Mouse (Mus musculus) kidney, embryonic 14.5 days (tissue): ENCODE data around the gene Rala. TPM values are rescaled to one million over a fixed set of nuclear protein-coding genes. Genes with fewer than 3 reads are reported as not detected.

ENCODE experiments used
- ATAC-seq: fragments of 200-750 bp; cut with Nextera tagmentation; 2 replicates; pipeline ENCODE4 v1.8.0; 2017; ENCODE audit warnings: moderate number of reproducible peaks, mild to moderate bottlenecking, moderate TSS enrichment, moderate library complexity; ENCODE audit not compliant: low FRiP score, low TSS enrichment
- H3K27ac ChIP-seq: fragments of 300-500 bp; sonication (generic); 2 replicates; pipeline ENCODE4 v1.5.1; 2014; ENCODE audit warnings: low read depth, mild to moderate bottlenecking, low read length, moderate library complexity, mixed read lengths
- H3K27me3 ChIP-seq: fragments of 300-500 bp; sonication (generic); 2 replicates; pipeline ENCODE4 v1.6.1; 2014; ENCODE audit warnings: mild to moderate bottlenecking, low read length; ENCODE audit not compliant: control insufficient read depth, insufficient read depth
- H3K36me3 ChIP-seq: fragments of 300-500 bp; sonication (generic); 2 replicates; pipeline ENCODE4 v1.6.1; 2014; ENCODE audit warnings: low read length, mixed read lengths; ENCODE audit not compliant: control insufficient read depth, insufficient read depth
- H3K4me1 ChIP-seq: fragments of 300-500 bp; sonication (generic); 2 replicates; pipeline ENCODE4 v1.6.1; 2014; ENCODE audit warnings: low read length, mixed read lengths; ENCODE audit not compliant: control insufficient read depth, insufficient read depth
- H3K4me2 ChIP-seq: fragments of 300-500 bp; sonication (generic); replicated peaks from 2 replicates; pipeline ENCODE4 v1.6.1; 2014; ENCODE audit warnings: low read depth, mild to moderate bottlenecking, low read length
- H3K4me3 ChIP-seq: fragments of 300-500 bp; sonication (generic); 2 replicates; pipeline ENCODE4 v1.5.1; 2014; ENCODE audit warnings: mild to moderate bottlenecking, low read length
- H3K9ac ChIP-seq: fragments of 300-500 bp; sonication (generic); 2 replicates; pipeline ENCODE4 v1.6.1; 2014; ENCODE audit warnings: low read depth, mild to moderate bottlenecking, low read length, moderate library complexity
- H3K9me3 ChIP-seq: fragments of 300-500 bp; sonication (generic); 2 replicates; pipeline ENCODE4 v1.6.1; 2016; ENCODE audit warnings: low read length; ENCODE audit not compliant: control insufficient read depth
- WGBS: fragments of 180-500 bp; shearing (Covaris S2); extraction: QIAGEN DNeasy Blood & Tissue Kit; methylation state at CpG from one replicate; pipeline ENCODE4 v1.1.7; 2014; 5-methylcytosine and 5-hydroxymethylcytosine counted together
- polyA plus RNA-seq: library from polyadenylated mRNA; unstranded; fragments of >200 nt; fragmentation: Nextera tagmentation; extraction: Ambion mirVana; gene quantifications from 2 replicates; pipeline ENCODE4 v1.2.1, GENCODE M21; 2014

The Rala gene
- polyA plus RNA-seq, 1 experiment from 2014 or later, result 96.9 TPM

GRCm38 (mm10) chr13:17901474-17901873 lies 42.6 kb downstream of the Rala start:
- H3K36me3 ChIP-seq, result no peaks in the 10 kb centered on the region
- 91% methylated on average over 4 of the region's 4 CpGs for WGBS
- H3K4me1 ChIP-seq, result no peaks in the 10 kb centered on the region
- no peak overlapping the region for H3K9ac ChIP-seq
- ATAC-seq, result no peak
- no peaks in the 10 kb centered on the region for H3K9me3 ChIP-seq
- no peaks in the 10 kb centered on the region for H3K27me3 ChIP-seq
- H3K27ac ChIP-seq, result no peak overlapping the region
- H3K4me2 ChIP-seq, result no peak overlapping the region
- H3K4me3 ChIP-seq, result no peak overlapping the region

- Histone ChIP-seq H3K9me3 (no peaks in the 10 kb centered on the region), H3K27ac (no peak overlapping the region), H3K4me2 (no peak overlapping the region), H3K4me1 (no peaks in the 10 kb centered on the region), H3K36me3 (0 out of 2 replicates have a peak, but pooled peaks cover 1% of the 10 kb centered on the region), H3K27me3 (no peaks in the 10 kb centered on the region), H3K4me3 (no peak overlapping the region), H3K9ac (no peak overlapping the region)
- no peak for ATAC-seq
- 91% methylated on average over 5 of the region's 5 CpGs for WGBS
Observed at GRCm38 (mm10) chr13:17900641-17901040, 43.4 kb downstream of the Rala start.

GRCm38 (mm10) chr13:17897040-17897439 lies 47.0 kb downstream of the Rala start:
- H3K4me2 ChIP-seq, result no peak overlapping the region
- no peak for ATAC-seq
- no peaks in the 10 kb centered on the region for H3K27me3 ChIP-seq
- H3K27ac ChIP-seq, result no peak overlapping the region
- H3K4me3 ChIP-seq, result no peak overlapping the region
- H3K4me1 ChIP-seq, result no peaks in the 10 kb centered on the region
- H3K9me3 ChIP-seq, result no peaks in the 10 kb centered on the region
- H3K9ac ChIP-seq, result no peak overlapping the region
- H3K36me3 ChIP-seq, result peaks cover 18% of the 10 kb centered on the region
- WGBS, result 80% methylated on average over 1 of the region's 1 CpGs

- no peak overlapping the region for H3K4me3 ChIP-seq
- no peaks in the 10 kb centered on the region for H3K27me3 ChIP-seq
- H3K4me1 ChIP-seq, result no peaks in the 10 kb centered on the region
- 91% methylated on average over 6 of the region's 6 CpGs for WGBS
- H3K27ac ChIP-seq, result no peak overlapping the region
- H3K36me3 ChIP-seq, result peaks cover 54% of the 10 kb centered on the region
- no peak for ATAC-seq
- H3K4me2 ChIP-seq, result no peak overlapping the region
- H3K9ac ChIP-seq, result no peak overlapping the region
- H3K9me3 ChIP-seq, result no peaks in the 10 kb centered on the region
Observed at GRCm38 (mm10) chr13:17891545-17891944, 52.5 kb downstream of the Rala start.

GRCm38 (mm10) chr13:17884211-17884610 lies 59.8 kb downstream of the Rala start:
- Histone ChIP-seq H3K27me3 (no peaks in the 10 kb centered on the region), H3K36me3 (peaks cover 35% of the 10 kb centered on the region), H3K9me3 (no peaks in the 10 kb centered on the region), H3K27ac (no peak overlapping the region), H3K4me2 (no peak overlapping the region), H3K4me3 (no peak overlapping the region), H3K9ac (no peak overlapping the region), H3K4me1 (no peaks in the 10 kb centered on the region)
- no peak for ATAC-seq
- WGBS, result 80% methylated on average over 8 of the region's 8 CpGs

GRCm38 (mm10) chr13:17879061-17879460 lies 65.0 kb downstream of the Rala start:
- no peak overlapping the region for H3K27ac ChIP-seq
- H3K4me2 ChIP-seq, result no peak overlapping the region
- no peak overlapping the region for H3K9ac ChIP-seq
- H3K36me3 ChIP-seq, result peaks cover 7% of the 10 kb centered on the region; the same call in 1 of the 2 replicates
- H3K4me1 ChIP-seq, result no peaks in the 10 kb centered on the region
- no peak overlapping the region for H3K4me3 ChIP-seq
- H3K9me3 ChIP-seq, result peaks cover 7% of the 10 kb centered on the region; the same call in 1 of the 2 replicates
- no peak for ATAC-seq
- no peaks in the 10 kb centered on the region for H3K27me3 ChIP-seq

- WGBS, result 72% methylated on average over 2 of the region's 2 CpGs
- Histone ChIP-seq H3K27me3 (no peaks in the 10 kb centered on the region), H3K4me1 (no peaks in the 10 kb centered on the region), H3K9me3 (no peaks in the 10 kb centered on the region), H3K4me2 (no peak overlapping the region), H3K4me3 (no peak overlapping the region), H3K36me3 (no peaks in the 10 kb centered on the region), H3K27ac (no peak overlapping the region), H3K9ac (no peak overlapping the region)
- ATAC-seq, result no peak
Observed at GRCm38 (mm10) chr13:17866741-17867140, 77.3 kb downstream of the Rala start.

- Histone ChIP-seq H3K4me3 (no peak overlapping the region), H3K27me3 (no peaks in the 10 kb centered on the region), H3K36me3 (no peaks in the 10 kb centered on the region), H3K27ac (no peak overlapping the region), H3K4me2 (no peak overlapping the region), H3K4me1 (peaks cover 2% of the 10 kb centered on the region; the same call in 1 of the 2 replicates), H3K9ac (no peak overlapping the region), H3K9me3 (no peaks in the 10 kb centered on the region)
- WGBS, result 88% methylated on average over 6 of the region's 6 CpGs
- ATAC-seq, result no peak
Observed at GRCm38 (mm10) chr13:17860536-17860935, 83.5 kb downstream of the Rala start.

GRCm38 (mm10) chr13:17859365-17860033 lies 84.5 kb downstream of the Rala start:
- ATAC-seq, result peak; percentile 85
- Histone ChIP-seq H3K4me1 (peaks cover 7% of the 10 kb centered on the region; the same call in 1 of the 2 replicates), H3K27ac (no peak overlapping the region), H3K36me3 (no peaks in the 10 kb centered on the region), H3K4me2 (no peak overlapping the region), H3K9me3 (no peaks in the 10 kb centered on the region), H3K4me3 (no peak overlapping the region), H3K27me3 (no peaks in the 10 kb centered on the region), H3K9ac (no peak overlapping the region)
- WGBS, result 50% methylated on average over 13 of the region's 13 CpGs
